Mouse (Mus musculus): ENCODE data around the gene Cntnap4. TPM values are rescaled to one million over a fixed set of nuclear protein-coding genes. Genes with fewer than 3 reads are reported as not detected.

The Cntnap4 gene
- polyA plus RNA-seq, 1 experiment from 2014 or later = 0.39 TPM

DNA sequence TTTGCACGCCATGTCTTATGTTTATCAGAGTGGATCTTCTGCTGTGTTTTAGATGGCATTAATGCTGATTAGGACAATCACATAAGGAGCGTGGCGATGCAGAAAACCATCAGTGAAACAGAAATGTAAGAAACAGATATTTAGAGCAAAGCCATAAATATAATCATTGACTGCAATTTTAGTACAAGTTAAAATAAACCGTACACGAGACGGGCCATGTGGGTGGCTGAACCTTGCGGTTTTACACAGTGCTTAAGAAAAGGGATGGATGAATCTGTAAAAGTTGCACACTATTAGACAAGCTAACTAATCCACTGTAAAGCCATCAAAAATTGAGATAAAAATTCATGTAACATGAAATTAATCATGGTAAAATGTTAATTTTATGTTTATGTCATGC is 58.9 kb downstream of the Cntnap4 start:
- H3K4me1 ChIP-seq = no peaks in the 10 kb centered on the region
- no peak overlapping the region for H3K4me3 ChIP-seq (replicated peaks)
- WGBS = 77% methylated on average over 7 of the region's 7 CpGs
- no peak overlapping the region for H3K4me2 ChIP-seq
- no peak for ATAC-seq (replicated peaks; ENCODE audit: low FRiP score)
- no peaks in the 10 kb centered on the region for H3K36me3 ChIP-seq
- no peaks in the 10 kb centered on the region for H3K9me3 ChIP-seq (replicated peaks)
- no peak overlapping the region for H3K27ac ChIP-seq
- no peaks in the 10 kb centered on the region for H3K27me3 ChIP-seq
- H3K9ac ChIP-seq = no peak overlapping the region

- H3K4me3 ChIP-seq (replicated peaks) = no peak overlapping the region
- no peak for ATAC-seq (replicated peaks; ENCODE audit: low FRiP score)
- H3K27me3 ChIP-seq = no peaks in the 10 kb centered on the region
- no peak overlapping the region for H3K9ac ChIP-seq
- H3K36me3 ChIP-seq = no peaks in the 10 kb centered on the region
- H3K4me1 ChIP-seq = no peaks in the 10 kb centered on the region
- no peak overlapping the region for H3K27ac ChIP-seq
- H3K9me3 ChIP-seq (replicated peaks) = no peaks in the 10 kb centered on the region
- WGBS = 91% methylated on average over 4 of the region's 4 CpGs
- no peak overlapping the region for H3K4me2 ChIP-seq
These were observed 82.8 kb downstream of the Cntnap4 start for GRCm38 (mm10) chr8:112652657-112653056.

GRCm38 (mm10) chr8:112653276-112653675 is 83.4 kb downstream of the Cntnap4 start:
- Histone ChIP-seq H3K4me2 (no peak overlapping the region), H3K9ac (no peak overlapping the region), H3K4me3 (replicated peaks) (no peak overlapping the region), H3K4me1 (no peaks in the 10 kb centered on the region), H3K9me3 (replicated peaks) (no peaks in the 10 kb centered on the region), H3K27ac (no peak overlapping the region), H3K27me3 (no peaks in the 10 kb centered on the region), H3K36me3 (no peaks in the 10 kb centered on the region)
- no peak for ATAC-seq (replicated peaks; ENCODE audit: low FRiP score)
- WGBS = 100% methylated on average over 1 of the region's 1 CpGs

GRCm38 (mm10) chr8:112653994-112654393 is 84.2 kb downstream of the Cntnap4 start:
- ATAC-seq (replicated peaks; ENCODE audit: low FRiP score) = no peak
- H3K4me3 ChIP-seq (replicated peaks) = no peak overlapping the region
- no peaks in the 10 kb centered on the region for H3K9me3 ChIP-seq (replicated peaks)
- WGBS = 71% methylated on average over 3 of the region's 3 CpGs
- H3K4me2 ChIP-seq = no peak overlapping the region
- no peaks in the 10 kb centered on the region for H3K36me3 ChIP-seq
- no peaks in the 10 kb centered on the region for H3K4me1 ChIP-seq
- no peak overlapping the region for H3K27ac ChIP-seq
- no peaks in the 10 kb centered on the region for H3K27me3 ChIP-seq
- H3K9ac ChIP-seq = no peak overlapping the region

- no peak for ATAC-seq (replicated peaks; ENCODE audit: low FRiP score)
- Histone ChIP-seq H3K9ac (no peak overlapping the region), H3K36me3 (no peaks in the 10 kb centered on the region), H3K9me3 (replicated peaks) (no peaks in the 10 kb centered on the region), H3K27ac (no peak overlapping the region), H3K4me3 (replicated peaks) (no peak overlapping the region), H3K27me3 (no peaks in the 10 kb centered on the region), H3K4me1 (no peaks in the 10 kb centered on the region), H3K4me2 (no peak overlapping the region)
- WGBS = 65% methylated on average over 3 of the region's 3 CpGs
These were observed 94.2 kb downstream of the Cntnap4 start for GRCm38 (mm10) chr8:112664067-112664466.

- H3K27me3 ChIP-seq = no peaks in the 10 kb centered on the region
These were observed 104.8 kb downstream of the Cntnap4 start for GRCm38 (mm10) chr8:112674671-112675070.

GRCm38 (mm10) chr8:112681757-112682156 is 111.9 kb downstream of the Cntnap4 start:
- Histone ChIP-seq H3K9me3 (replicated peaks) (no peaks in the 10 kb centered on the region), H3K4me2 (no peak overlapping the region), H3K4me3 (replicated peaks) (no peak overlapping the region), H3K4me1 (no peaks in the 10 kb centered on the region), H3K9ac (no peak overlapping the region), H3K36me3 (no peaks in the 10 kb centered on the region), H3K27ac (no peak overlapping the region), H3K27me3 (no peaks in the 10 kb centered on the region)
- WGBS = 90% methylated on average over 9 of the region's 9 CpGs
- ATAC-seq (replicated peaks; ENCODE audit: low FRiP score) = no peak

More at GRCm38 (mm10) chr8:112674671-112675070, 104.8 kb downstream of the Cntnap4 start:
- Histone ChIP-seq H3K4me3 (replicated peaks) (no peak overlapping the region), H3K9me3 (replicated peaks) (no peaks in the 10 kb centered on the region), H3K36me3 (no peaks in the 10 kb centered on the region), H3K27ac (no peak overlapping the region), H3K9ac (no peak overlapping the region), H3K4me2 (no peak overlapping the region), H3K4me1 (no peaks in the 10 kb centered on the region)
- no peak for ATAC-seq (replicated peaks; ENCODE audit: low FRiP score)
- 60% methylated on average over 1 of the region's 1 CpGs for WGBS

DNA sequence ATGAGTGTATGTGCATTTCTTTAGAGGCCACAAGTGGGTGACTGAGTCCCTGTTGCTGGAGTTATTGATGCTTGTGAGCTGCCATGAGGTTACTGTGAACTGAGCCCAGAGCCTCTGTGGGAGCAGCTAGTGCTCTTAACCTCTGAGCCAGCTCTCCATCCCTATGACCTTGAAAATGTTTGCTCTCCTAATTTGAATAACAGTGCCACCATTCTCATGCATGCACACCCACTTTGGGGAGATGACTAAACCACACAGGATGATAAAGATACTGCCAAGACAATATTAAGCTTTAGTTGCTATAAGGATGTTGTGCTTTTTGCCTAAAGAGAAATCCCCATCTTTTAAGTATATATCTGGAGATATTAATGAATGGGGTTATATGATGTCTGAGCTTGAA is 125.9 kb downstream of the Cntnap4 start:
- Histone ChIP-seq H3K27me3 (no peaks in the 10 kb centered on the region), H3K36me3 (no peaks in the 10 kb centered on the region), H3K27ac (no peak overlapping the region), H3K9ac (no peak overlapping the region), H3K4me3 (replicated peaks) (no peak overlapping the region), H3K4me2 (no peak overlapping the region), H3K9me3 (replicated peaks) (no peaks in the 10 kb centered on the region), H3K4me1 (no peaks in the 10 kb centered on the region)
- ATAC-seq (replicated peaks; ENCODE audit: low FRiP score) = no peak

- Histone ChIP-seq H3K4me1 (no peaks in the 10 kb centered on the region), H3K36me3 (no peaks in the 10 kb centered on the region), H3K9ac (no peak overlapping the region), H3K27me3 (no peaks in the 10 kb centered on the region), H3K4me3 (replicated peaks) (no peak overlapping the region), H3K4me2 (no peak overlapping the region), H3K27ac (no peak overlapping the region), H3K9me3 (replicated peaks) (no peaks in the 10 kb centered on the region)
- WGBS = 83% methylated on average over 3 of the region's 3 CpGs
- no peak for ATAC-seq (replicated peaks; ENCODE audit: low FRiP score)
These were observed 128.3 kb downstream of the Cntnap4 start for GRCm38 (mm10) chr8:112698141-112698540.

- H3K27ac ChIP-seq = no peak overlapping the region
- H3K36me3 ChIP-seq = no peaks in the 10 kb centered on the region
- H3K9me3 ChIP-seq (replicated peaks) = no peaks in the 10 kb centered on the region
- no peak overlapping the region for H3K4me2 ChIP-seq
- no peaks in the 10 kb centered on the region for H3K4me1 ChIP-seq
- 50% methylated on average over 3 of the region's 3 CpGs for WGBS
- no peak for ATAC-seq (replicated peaks; ENCODE audit: low FRiP score)
- H3K27me3 ChIP-seq = no peaks in the 10 kb centered on the region
- no peak overlapping the region for H3K4me3 ChIP-seq (replicated peaks)
- H3K9ac ChIP-seq = no peak overlapping the region
These were observed 147.1 kb downstream of the Cntnap4 start for GRCm38 (mm10) chr8:112716982-112717381.

GRCm38 (mm10) chr8:112724918-112725317 is 155.1 kb downstream of the Cntnap4 start:
- H3K27ac ChIP-seq = no peak overlapping the region
- no peak overlapping the region for H3K4me3 ChIP-seq (replicated peaks)
- H3K4me1 ChIP-seq = no peaks in the 10 kb centered on the region
- H3K27me3 ChIP-seq = no peaks in the 10 kb centered on the region
- H3K36me3 ChIP-seq = no peaks in the 10 kb centered on the region
- 43% methylated on average over 9 of the region's 9 CpGs for WGBS
- H3K9ac ChIP-seq = no peak overlapping the region
- no peak for ATAC-seq (replicated peaks; ENCODE audit: low FRiP score)
- H3K4me2 ChIP-seq = no peak overlapping the region
- no peaks in the 10 kb centered on the region for H3K9me3 ChIP-seq (replicated peaks)

GRCm38 (mm10) chr8:112730583-112731432 is 161.0 kb downstream of the Cntnap4 start:
- no peak for ATAC-seq (replicated peaks; ENCODE audit: low FRiP score)
- no peak overlapping the region for H3K27ac ChIP-seq
- H3K9ac ChIP-seq = no peak overlapping the region

DNA sequence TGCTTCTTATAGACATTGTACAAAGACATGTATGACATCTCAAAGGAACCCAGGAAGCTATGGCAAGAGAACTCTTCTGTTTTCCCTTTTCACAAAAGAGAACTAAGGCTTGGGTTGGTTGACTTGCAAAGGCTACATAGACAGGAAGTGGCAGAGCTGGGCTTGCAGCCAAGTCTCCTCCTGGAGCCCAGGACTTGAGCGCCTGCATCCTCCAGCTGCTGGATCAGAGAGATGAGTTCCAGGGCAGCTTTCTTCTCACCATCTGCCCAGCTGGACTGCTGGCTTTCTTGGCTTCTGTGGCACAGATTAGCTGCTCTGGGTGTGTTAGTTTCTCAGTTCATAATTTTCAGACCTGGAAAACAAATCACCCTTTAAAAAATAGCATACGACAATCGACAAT is 165.7 kb downstream of the Cntnap4 start:
- H3K9ac ChIP-seq = no peak overlapping the region
- H3K4me3 ChIP-seq (replicated peaks) = no peak overlapping the region
- H3K4me2 ChIP-seq = no peak overlapping the region
- H3K4me1 ChIP-seq = no peaks in the 10 kb centered on the region
- 87% methylated on average over 3 of the region's 3 CpGs for WGBS
- ATAC-seq (replicated peaks; ENCODE audit: low FRiP score) = no peak
- H3K9me3 ChIP-seq (replicated peaks) = no peaks in the 10 kb centered on the region
- H3K27me3 ChIP-seq = no peaks in the 10 kb centered on the region
- no peak overlapping the region for H3K27ac ChIP-seq
- H3K36me3 ChIP-seq = no peaks in the 10 kb centered on the region

More at GRCm38 (mm10) chr8:112730583-112731432, 161.0 kb downstream of the Cntnap4 start:
- H3K36me3 ChIP-seq = no peaks in the 10 kb centered on the region
- no peaks in the 10 kb centered on the region for H3K27me3 ChIP-seq
- H3K9me3 ChIP-seq (replicated peaks) = no peaks in the 10 kb centered on the region
- WGBS = 88% methylated on average over 15 of the region's 15 CpGs
- H3K4me3 ChIP-seq (replicated peaks) = no peak overlapping the region
- H3K4me1 ChIP-seq = no peaks in the 10 kb centered on the region
- H3K4me2 ChIP-seq = no peak overlapping the region
